Mouse (Mus musculus) erythroblast, embryonic 14.5 days (primary cell): ENCODE results near the gene Arrdc5.

ENCODE experiments used
- GATA1 ChIP-seq: IDR thresholded peaks from 2 replicates; pipeline ENCODE4 v1.6.1; 2012; ENCODE audit warnings: low read length, inconsistent platforms, mixed read lengths
- TAL1 ChIP-seq: IDR thresholded peaks from 3 replicates; pipeline ENCODE4 v1.6.1; 2012; ENCODE audit warnings: low read length, inconsistent platforms, mixed read lengths

DNA sequence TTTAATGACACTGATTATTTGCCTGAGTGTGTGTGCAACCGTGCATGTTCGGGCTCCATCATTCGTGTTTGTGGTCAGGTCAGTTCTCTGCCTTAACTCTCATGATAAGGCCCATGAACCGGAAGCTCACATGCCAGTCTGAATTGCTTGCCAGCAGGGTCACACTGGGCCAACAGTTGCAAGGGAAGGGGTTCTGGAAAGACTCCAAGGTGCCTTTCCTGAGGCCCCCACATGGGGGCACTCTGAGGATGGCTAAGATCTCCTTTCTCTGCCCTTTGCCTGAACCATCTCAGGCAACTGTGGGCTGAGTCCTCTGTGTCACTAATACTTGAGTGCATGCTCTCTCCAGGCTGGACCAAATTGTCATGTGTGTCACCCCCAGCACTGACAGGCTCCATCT, 37.1 kb upstream of the Arrdc5 start:
- TF ChIP-seq TAL1 = no peak
- TF ChIP-seq GATA1 = no peak
